Comparison of ENCODE assay signal across 9 mouse cellular contexts in genomic region chr19:41745941-41746557, GRCm38 (mm10). TPM values are rescaled to one million over a fixed set of nuclear protein-coding genes. Genes with fewer than 3 reads are reported as not detected.
DNase-seq lines count a peak whose midpoint lies in the region; ATAC-seq and TF ChIP-seq lines count a peak whose summit lies in the region.
"Had no signal": no experiment of that assay in that cellular context is flagged by ENCODE, and none has a peak within 500 bp of the region (broad histone marks: within the 10 kb centered on the region; RNA-seq: fewer than 3 reads in every experiment).

No protein-coding gene starts in this region.

- peaks cover 62% of the 10 kb centered on the region for H3K4me1 ChIP-seq in embryonic facial prominence, embryonic 10.5 days
- H3K4me1 ChIP-seq in hindbrain, embryonic 11.5 days (replicated peaks; ENCODE audit: control insufficient read depth, insufficient read depth, low read length): peaks cover 11% of the 10 kb centered on the region
- H3K4me1 ChIP-seq in neural tube, embryonic 15.5 days: peaks cover 60% of the 10 kb centered on the region

- no peak overlapping the region for H3K27ac ChIP-seq in gastrocnemius, adult 2 months
- H3K27ac ChIP-seq in embryonic facial prominence, embryonic 10.5 days (replicated peaks): peak overlapping the region; percentile 31; the same call in 1 of the 2 replicates
- H3K27ac ChIP-seq in hindbrain, embryonic 11.5 days (ENCODE audit: low read depth, low read length): peak overlapping the region; percentile 55; the same call in 1 of the 2 replicates
- peak overlapping the region; percentile 56; the same call in 1 of the 2 replicates for H3K27ac ChIP-seq in neural tube, embryonic 15.5 days (replicated peaks)

- no peaks in the 10 kb centered on the region for H3K9me3 ChIP-seq in embryonic facial prominence, embryonic 10.5 days
- H3K9me3 ChIP-seq in hindbrain, embryonic 11.5 days (ENCODE audit: control insufficient read depth, low read length): no peaks in the 10 kb centered on the region
- no peaks in the 10 kb centered on the region for H3K9me3 ChIP-seq in neural tube, embryonic 15.5 days (replicated peaks)

- peak; percentile 76 for ATAC-seq in hindbrain, embryonic 11.5 days (ENCODE audit: low FRiP score)
- peak; percentile 69 for ATAC-seq in neural tube, embryonic 15.5 days (ENCODE audit: low FRiP score)

- H3K9ac ChIP-seq in hindbrain, embryonic 11.5 days (ENCODE audit: low read depth, low read length): no peak overlapping the region
- H3K9ac ChIP-seq in neural tube, embryonic 15.5 days (replicated peaks): no peak overlapping the region

- WGBS in embryonic facial prominence, embryonic 10.5 days: 57% methylated on average over 15 of the region's 15 CpGs
- WGBS in hindbrain, embryonic 11.5 days: 33% methylated on average over 14 of the region's 15 CpGs
- WGBS in neural tube, embryonic 15.5 days: 21% methylated on average over 15 of the region's 15 CpGs

- peak; percentile 31 for DNase-seq in gastrocnemius, adult 2 months
- DNase-seq in gastrocnemius, adult 18-20 months (ENCODE audit: low spot score): no peak
- no peak for DNase-seq in embryonic facial prominence, embryonic 10.5 days (ENCODE audit: low spot score)
- peak; percentile 66 for DNase-seq in hindbrain, embryonic 11.5 days (ENCODE audit: low spot score)
- peak; percentile 72 to 83 for DNase-seq in layer of hippocampus, postnatal 10 days (ENCODE audit: low spot score in 2 of 2)
- DNase-seq in yolk sac, embryonic 10.5 days (ENCODE audit: low spot score): no peak
- DNase-seq in thymus, postnatal 25 days: no peak

- H3K4me2 ChIP-seq in hindbrain, embryonic 11.5 days (replicated peaks; ENCODE audit: low read depth, low read length): no peak overlapping the region
- H3K4me2 ChIP-seq in neural tube, embryonic 15.5 days: no peak overlapping the region

- no peak overlapping the region for H3K4me3 ChIP-seq in gastrocnemius, adult 2 months
- no peak overlapping the region for H3K4me3 ChIP-seq in embryonic facial prominence, embryonic 10.5 days
- no peak overlapping the region for H3K4me3 ChIP-seq in hindbrain, embryonic 11.5 days (ENCODE audit: low read depth, low read length)
- no peak overlapping the region for H3K4me3 ChIP-seq in neural tube, embryonic 15.5 days (replicated peaks)
- H3K4me3 ChIP-seq: myocyte had no signal

- intact Hi-C loops in gastrocnemius, adult 2 months (cut with DNase I): no loop called here

- TF ChIP-seq CTCF in gastrocnemius, adult 2 months (IDR thresholded peaks at IDR 0.05): no peak

- H3K27me3 ChIP-seq in embryonic facial prominence, embryonic 10.5 days (replicated peaks; ENCODE audit: low read depth, poor library complexity, severe bottlenecking): peaks cover 84% of the 10 kb centered on the region
- peaks cover 20% of the 10 kb centered on the region for H3K27me3 ChIP-seq in hindbrain, embryonic 11.5 days (ENCODE audit: control insufficient read depth, insufficient read depth, low read length)
- H3K27me3 ChIP-seq in neural tube, embryonic 15.5 days (replicated peaks): no peaks in the 10 kb centered on the region

- H3K36me3 ChIP-seq in embryonic facial prominence, embryonic 10.5 days (replicated peaks): no peaks in the 10 kb centered on the region
- H3K36me3 ChIP-seq in hindbrain, embryonic 11.5 days (ENCODE audit: control insufficient read depth, insufficient read depth, low read length): no peaks in the 10 kb centered on the region
- no peaks in the 10 kb centered on the region for H3K36me3 ChIP-seq in neural tube, embryonic 15.5 days

RNA-seq across cellular contexts. Expression of gene Slit1, which starts 2.6 kb away (rescaled TPM):
- total RNA-seq in gastrocnemius, adult 2 months (2021): under 1 TPM; 0.28 to 0.81 TPM
- 1 to 10 TPM in 1 of 2 experiments, under 1 TPM in 1; 0.50 to 1.2 TPM for total RNA-seq in gastrocnemius, adult 18-20 months (2021)
- polyA plus RNA-seq in embryonic facial prominence, embryonic 10.5 days (2016; fragmentation: Nextera tagmentation; extraction: Ambion mirVana): 2.3 and 3.9 TPM in 2 replicates
- 13.8 and 22.8 TPM in 2 replicates for polyA plus RNA-seq in hindbrain, embryonic 11.5 days (2014; fragmentation: Nextera tagmentation; extraction: Ambion mirVana)
- 10 to 100 TPM; 95.2 to 96.3 TPM for total RNA-seq in layer of hippocampus, postnatal 10 days (2021)
- polyA plus RNA-seq in neural tube, embryonic 15.5 days (2015; fragmentation: Nextera tagmentation; extraction: Ambion mirVana): 32.8 and 36.8 TPM in 2 replicates

RNA-seq across cellular contexts. Expression of gene Arhgap19, which starts 55.8 kb away (rescaled TPM):
- total RNA-seq in gastrocnemius, adult 2 months (2021): 1 to 10 TPM; 7.7 to 9.6 TPM
- total RNA-seq in gastrocnemius, adult 18-20 months (2021): 1 to 10 TPM; 8.0 to 8.1 TPM
- 45.2 and 46.2 TPM in 2 replicates for polyA plus RNA-seq in embryonic facial prominence, embryonic 10.5 days (2016; fragmentation: Nextera tagmentation; extraction: Ambion mirVana)
- 31.5 and 33.3 TPM in 2 replicates for polyA plus RNA-seq in hindbrain, embryonic 11.5 days (2014; fragmentation: Nextera tagmentation; extraction: Ambion mirVana)
- total RNA-seq in layer of hippocampus, postnatal 10 days (2021): 1 to 10 TPM; 3.6 to 4.4 TPM
- 4.8 and 8.7 TPM in 2 replicates for polyA plus RNA-seq in neural tube, embryonic 15.5 days (2015; fragmentation: Nextera tagmentation; extraction: Ambion mirVana)

Comparison
In these comparisons a context has a peak if more than half of its experiments do, and no peak if none do; other contexts are left out.
1. DNase-seq: peak in gastrocnemius, adult 2 months (single experiment), hindbrain, embryonic 11.5 days (single experiment) and layer of hippocampus, postnatal 10 days (2 of 2); none in gastrocnemius, adult 18-20 months (single experiment), embryonic facial prominence, embryonic 10.5 days (single experiment), yolk sac, embryonic 10.5 days (single experiment) and thymus, postnatal 25 days (single experiment).
2. RNA of gene Slit1, which starts 2.6 kb away (total RNA-seq): 95.2 to 96.3 TPM in layer of hippocampus, postnatal 10 days; 0.50 to 1.2 TPM in gastrocnemius, adult 18-20 months and 0.28 to 0.81 TPM in gastrocnemius, adult 2 months; every median in the first group is over 10 times any median in the second.